Mouse (Mus musculus): ENCODE measurements around the gene Slc26a9.

- no peak for TF ChIP-seq FLI1 (IDR thresholded peaks at IDR 0.05; ENCODE audit: low read length)
- TF ChIP-seq GATA1 (IDR thresholded peaks at IDR 0.05; ENCODE audit: borderline replicate concordance, low read length) = no peak
Measured at GRCm38 (mm10) chr1:131813731-131814130, 69.9 kb downstream of the Slc26a9 start.

All from megakaryocyte, embryonic 14.5 days (primary cell).